Mouse (Mus musculus) embryonic stem cell, embryonic (primary cell): Measurements from ENCODE around the gene Commd1.

ENCODE experiments used
- CTCF ChIA-PET, 4 experiments: fragments of 300-600 bp in 2 of 4; fragments of 350-600 bp in 2 of 4; sonication (Branson Sonifier 250); formaldehyde crosslinking; loops; one replicate each; lab custom pipeline; 2022; ENCODE audit warnings: inconsistent platforms in 2 of 4; lab: Charles Lee
- POLR2A ChIA-PET, 4 experiments: fragments of 300-600 bp in 2 of 4; fragments of 350-600 bp in 2 of 4; sonication (Branson Sonifier 250); formaldehyde crosslinking; loops; one replicate each; lab custom pipeline; 2022; ENCODE audit warnings: antibody characterized with exemption in 4 of 4, inconsistent platforms in 1 of 4; lab: Charles Lee

Gene Commd1

DNA sequence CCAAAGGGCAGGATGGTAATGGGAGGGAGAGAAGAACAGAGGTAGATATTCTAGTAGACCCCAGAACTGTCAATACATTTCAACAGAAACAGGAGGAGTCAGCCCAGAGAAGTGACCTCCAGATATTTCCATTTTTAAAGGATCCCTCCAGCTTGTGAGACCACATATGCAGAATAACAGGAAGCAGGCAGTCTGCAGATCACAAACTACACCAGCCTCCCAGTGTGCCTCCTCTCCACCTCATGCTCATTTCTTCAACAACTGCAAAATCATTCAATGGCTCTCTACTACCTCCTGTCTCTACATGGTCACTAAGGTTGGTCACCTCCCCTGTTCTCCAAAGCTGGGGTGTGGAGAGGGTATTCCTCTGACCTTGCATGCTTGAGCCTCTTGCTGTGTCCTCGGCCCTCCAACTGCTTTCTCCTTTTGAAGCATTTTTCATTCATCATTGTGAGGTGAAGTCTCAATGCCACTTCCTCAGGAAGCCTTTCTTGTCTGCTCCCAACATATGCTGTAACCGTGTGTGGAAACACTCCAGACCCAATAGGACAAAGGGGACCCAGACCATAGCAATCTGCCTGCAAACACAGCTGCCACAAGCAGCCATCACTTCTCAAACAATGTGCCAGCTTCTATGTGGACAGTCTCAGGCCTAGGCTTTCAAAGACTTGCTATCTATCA lies 128.6 kb downstream of the Commd1 start:
- ChIA-PET POLR2A (interaction anchor here (0.6 to 15.3 kb wide), 8 partner anchors 10 to 645 kb away, joined by 3 to 437 read pairs (median 5); no protein-coding TSS in a partner anchor), CTCF (no interaction called here)

DNA sequence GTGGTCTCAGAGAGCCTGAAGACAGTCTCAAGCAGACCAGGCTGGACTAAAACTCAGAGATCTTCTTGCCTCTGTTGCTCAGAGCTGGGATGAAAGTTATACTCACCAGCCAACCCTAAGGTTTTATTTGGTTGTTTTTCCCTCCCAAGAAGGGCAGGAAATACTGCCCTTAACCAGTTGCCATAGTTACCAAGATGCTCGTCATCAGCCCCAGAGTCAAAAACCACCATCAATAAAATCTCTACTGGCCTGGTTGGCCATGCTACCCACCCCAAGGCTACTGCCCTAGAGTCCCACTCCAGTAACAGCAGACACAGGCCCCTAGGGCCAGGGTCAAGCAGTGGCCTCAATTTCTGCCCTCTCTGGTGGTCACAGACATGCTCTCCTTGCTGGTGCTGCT lies 129.7 kb downstream of the Commd1 start:
- POLR2A ChIA-PET: interaction anchor here in 2 of 4 experiments (0.6 to 15.3 kb wide), 8 partner anchors 10 to 231 kb away, joined by 3 to 437 read pairs (median 4); no protein-coding TSS in a partner anchor
- CTCF ChIA-PET: no interaction called here

DNA sequence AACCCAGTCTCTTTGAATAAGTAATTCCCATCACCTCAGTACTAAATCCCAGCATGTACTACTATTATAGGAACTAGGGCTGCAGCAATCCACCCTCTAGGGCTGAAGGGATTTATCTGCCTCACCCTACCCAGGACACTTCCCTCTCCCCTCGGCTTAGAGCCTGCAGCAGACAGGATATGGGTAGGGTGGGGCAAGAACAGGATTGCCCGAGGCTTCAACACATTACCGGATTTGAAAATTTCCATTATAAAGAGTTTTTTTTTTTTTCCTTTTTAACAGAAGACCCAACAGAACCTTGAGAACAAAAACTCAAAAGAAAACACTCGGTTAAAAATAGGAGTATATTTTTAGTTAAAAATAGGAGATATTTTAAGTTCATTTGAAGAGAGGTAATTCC lies 130.8 kb downstream of the Commd1 start:
- CTCF ChIA-PET: interaction anchor here in 2 of 4 experiments (0.6 to 0.7 kb wide), 2 partner anchors 9 to 46 kb away, joined by 3 to 4 read pairs; partner anchors contain the start of gene B3gnt2 (in 1 of the 2)

GRCm38 (mm10) chr11:22850077-22850476 lies 132.1 kb downstream of the Commd1 start:
- ChIA-PET POLR2A (interaction anchor here in 2 of 4 experiments (0.9 to 30.7 kb wide), 8 partner anchors 9 to 99 kb away, joined by 3 to 437 read pairs (median 4); partner anchors contain the start of gene B3gnt2 (in 1 of the 2)), CTCF (no interaction called here)

More for the DNA sequence above, 130.8 kb downstream of the Commd1 start:
- POLR2A ChIA-PET: interaction anchor here in 3 of 4 experiments (0.7 to 15.3 kb wide), 9 partner anchors 8 to 130 kb away, joined by 3 to 437 read pairs (median 3); no protein-coding TSS in a partner anchor

GRCm38 (mm10) chr11:22848649-22849195 lies 133.5 kb downstream of the Commd1 start:
- ChIA-PET CTCF (interaction anchor here in 1 of 4 experiments (0.8 kb wide), 1 partner anchor 8 kb away, joined by 3 read pairs; no protein-coding TSS in a partner anchor), POLR2A (interaction anchor here (0.6 to 30.7 kb wide), 15 partner anchors 9 to 238 kb away, joined by 3 to 437 read pairs (median 4); partner anchors contain the start of gene B3gnt2 (in 2 of the 4))

DNA sequence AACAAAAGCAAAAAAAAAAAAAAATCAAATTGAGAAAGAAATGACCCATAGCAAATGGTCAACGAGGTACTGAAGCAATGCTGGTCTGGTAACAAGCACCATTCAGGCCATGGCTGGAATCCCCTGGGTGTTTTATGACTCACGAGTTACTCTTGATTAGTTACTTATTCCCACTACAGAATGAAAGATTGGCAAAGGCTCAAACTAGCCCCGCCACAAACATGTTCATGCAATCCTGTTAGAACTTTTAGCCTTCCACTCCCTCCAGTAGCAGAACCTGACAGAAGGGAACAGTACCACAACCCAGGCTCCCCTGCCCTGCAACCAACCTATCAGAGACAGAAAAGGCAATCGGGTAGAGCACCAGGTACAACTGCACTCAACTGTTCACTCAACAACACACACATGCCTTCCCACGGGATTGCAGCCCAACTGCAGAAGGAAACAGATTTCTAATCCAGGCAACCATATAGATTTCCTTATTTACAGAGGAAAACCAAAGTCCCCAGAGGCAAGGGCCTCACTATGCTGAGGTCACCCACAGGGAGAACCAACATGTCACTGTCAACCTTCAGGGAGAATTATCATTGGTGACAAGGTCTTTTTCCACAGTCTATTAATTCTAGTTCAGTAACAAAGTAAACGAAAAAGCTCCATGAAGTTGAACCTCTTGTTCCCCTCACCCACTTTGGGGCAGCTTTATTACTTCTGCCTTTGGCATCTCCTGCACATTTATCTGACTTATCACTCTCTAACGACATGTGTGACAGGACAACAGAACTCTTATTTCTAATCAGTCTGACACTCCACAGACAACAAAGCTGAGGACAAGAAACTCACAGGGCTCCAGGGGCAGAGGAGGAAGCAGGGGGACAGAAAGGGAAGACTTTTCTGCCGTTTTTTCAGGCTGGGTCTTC lies 134.2 kb downstream of the Commd1 start:
- ChIA-PET POLR2A (interaction anchor here (0.6 to 30.7 kb wide), 15 partner anchors 8 to 238 kb away, joined by 3 to 437 read pairs (median 4); partner anchors contain the start of gene B3gnt2 (in 2 of the 4)), CTCF (no interaction called here)

GRCm38 (mm10) chr11:22846960-22847731 lies 135.0 kb downstream of the Commd1 start:
- ChIA-PET CTCF (no interaction called here), POLR2A (interaction anchor here in 3 of 4 experiments (0.6 to 30.7 kb wide), 9 partner anchors 11 to 233 kb away, joined by 3 to 437 read pairs (median 10); partner anchors contain the start of gene B3gnt2 (in 2 of the 3))
